Mouse (Mus musculus): ENCODE results near the gene Abraxas2. TPM values are rescaled to one million over a fixed set of nuclear protein-coding genes. Genes with fewer than 3 reads are reported as not detected.

Gene Abraxas2
- total and polyA plus RNA-seq, 3 experiments, result 30.1 to 31.1 TPM; not detected in 1

DNA sequence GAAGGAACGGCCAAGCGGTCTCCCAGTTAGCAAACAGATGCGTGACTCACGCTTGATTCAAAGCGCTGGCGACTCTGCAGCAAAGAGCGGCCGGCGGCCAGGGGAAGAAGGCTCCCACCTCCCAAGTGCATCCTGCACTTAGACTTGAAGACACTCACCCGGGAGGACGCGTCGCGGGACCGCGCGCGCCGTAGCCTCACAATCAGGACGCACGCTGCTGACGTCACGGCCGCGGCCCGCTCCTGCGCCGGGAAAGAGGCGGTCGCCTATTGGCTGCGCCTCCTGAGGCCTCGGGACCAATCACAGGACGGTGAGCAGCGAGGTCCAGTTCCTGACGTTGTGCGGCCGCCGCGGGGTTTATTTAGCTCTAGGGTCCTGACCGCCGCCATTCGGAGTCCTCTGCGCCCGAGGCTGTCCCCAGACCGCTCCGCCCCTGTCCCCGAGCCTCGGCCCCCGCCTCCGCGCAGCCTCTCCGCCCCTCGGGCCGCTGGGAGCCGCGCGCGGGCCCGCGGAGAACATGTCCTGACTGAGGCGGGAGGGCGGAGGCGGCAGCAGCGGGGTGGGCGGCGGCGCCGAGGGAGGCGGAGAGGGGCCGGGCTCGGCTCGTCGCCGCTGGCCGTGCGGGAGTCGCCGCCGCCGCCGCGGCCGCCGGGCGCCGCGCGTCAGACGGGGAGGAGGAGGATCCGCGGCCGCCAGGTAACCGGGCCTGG, 72.0 kb downstream of the Abraxas2 start, which contains the start of gene Zranb1 (continued):
- TF ChIP-seq CTCF (IDR thresholded peaks at IDR 0.05 in 2 of 3, conservative IDR thresholded peaks at IDR 0.05 in 1 of 3; ENCODE audit: control insufficient read depth in 1 of 3, insufficient read depth in 1 of 3, low read depth in 2 of 3, low read length in 3 of 3, poor library complexity in 1 of 3, severe bottlenecking in 1 of 3) (no peak), POLR2AphosphoS2 (IDR thresholded peaks at IDR 0.05; ENCODE audit: low read length) (peak; percentile 82), TBP (IDR thresholded peaks at IDR 0.05; ENCODE audit: low read depth, low read length) (peak; percentile 76), RCOR1 (IDR thresholded peaks at IDR 0.05; ENCODE audit: low read depth, low read length) (no peak)

- DNase-seq (ENCODE audit: low read depth, low spot score), result peak; percentile 84
- Histone ChIP-seq H3K4me1 (ENCODE audit: control insufficient read depth in 1 of 2, insufficient read depth in 2 of 2, low read length in 2 of 2) (peaks cover 6 to 24% of the 10 kb centered on the region in 2 experiments; a peak in 3 of 4 replicates), H3K36me3 (ENCODE audit: control insufficient read depth in 1 of 2, insufficient read depth in 2 of 2, low read length in 2 of 2) (peaks cover 0 to 27% of the 10 kb centered on the region in 2 experiments; a peak in 2 of 4 replicates), H3K27ac (ENCODE audit: control insufficient read depth, low read depth, low read length) (peak overlapping the region; percentile 59), H3K79me2 (ENCODE audit: control insufficient read depth, insufficient read depth, low read length, poor library complexity) (peaks cover 41% of the 10 kb centered on the region), H3K27me3 (ENCODE audit: control insufficient read depth in 1 of 2, insufficient read depth in 2 of 2, low read length in 2 of 2) (no peaks in the 10 kb centered on the region), H3K9ac (ENCODE audit: control insufficient read depth, low read depth, low read length, poor library complexity, severe bottlenecking) (peak overlapping the region; percentile 89), H3K9me3 (replicated peaks; ENCODE audit: insufficient read depth, low read length) (no peaks in the 10 kb centered on the region), H3K4me3 (ENCODE audit: control insufficient read depth in 1 of 2, insufficient read depth in 1 of 2, low read depth in 2 of 2, low read length in 2 of 2) (peak overlapping the region; percentile 88 to 94)
- TF ChIP-seq POLR2A (IDR thresholded peaks at IDR 0.05; ENCODE audit: control insufficient read depth in 1 of 2, insufficient read depth in 1 of 2, low read depth in 1 of 2, low read length in 2 of 2, poor library complexity in 1 of 2), result no peak; a peak in 1 of 4 replicates
- TF ChIP-seq MXI1 (IDR thresholded peaks at IDR 0.05; ENCODE audit: low read depth, low read length), result peak; percentile 31; the same call in 1 of the 2 replicates
- 0 out of 2 replicates have a peak, but pooled peaks have one; percentile 1 for TF ChIP-seq TBP (IDR thresholded peaks at IDR 0.05; ENCODE audit: low read depth, low read length)
- no peak for TF ChIP-seq ZKSCAN1 (IDR thresholded peaks at IDR 0.05; ENCODE audit: low read depth, low read length)
- TF ChIP-seq GATA1 (IDR thresholded peaks at IDR 0.05; ENCODE audit: low read depth, low read length), result no peak
- no peak for TF ChIP-seq BHLHE40 (IDR thresholded peaks at IDR 0.05; ENCODE audit: borderline replicate concordance, low read depth, low read length)
- TF ChIP-seq ZC3H11A (IDR thresholded peaks at IDR 0.05; ENCODE audit: low read depth, low read length), result no peak
- TF ChIP-seq MAFK (IDR thresholded peaks at IDR 0.05; ENCODE audit: borderline replicate concordance, low read depth, low read length), result no peak
- TF ChIP-seq MYB (IDR thresholded peaks at IDR 0.05; ENCODE audit: low read depth, low read length), result peak; percentile 7; the same call in 1 of the 2 replicates
- TF ChIP-seq MAZ (IDR thresholded peaks at IDR 0.05; ENCODE audit: low read depth, low read length), result no peak
- TF ChIP-seq GABPA (IDR thresholded peaks at IDR 0.05; ENCODE audit: low read depth, low read length), result no peak
- no peak for TF ChIP-seq MAX (IDR thresholded peaks at IDR 0.05; ENCODE audit: low read length)
These were observed 72.7 kb downstream of the Abraxas2 start for GRCm38 (mm10) chr7:132931560-132932351.

GRCm38 (mm10) chr7:132933331-132933730, 74.3 kb downstream of the Abraxas2 start:
- TF ChIP-seq UBTF (IDR thresholded peaks at IDR 0.05; ENCODE audit: borderline replicate concordance, insufficient read depth, low read depth, low read length), result no peak
- DNase-seq (ENCODE audit: low read depth, low spot score), result no peak
- Histone ChIP-seq H3K27me3 (ENCODE audit: control insufficient read depth in 1 of 2, insufficient read depth in 2 of 2, low read length in 2 of 2) (no peaks in the 10 kb centered on the region), H3K27ac (ENCODE audit: control insufficient read depth, low read depth, low read length) (no peak overlapping the region), H3K4me1 (ENCODE audit: control insufficient read depth in 1 of 2, insufficient read depth in 2 of 2, low read length in 2 of 2) (peaks cover 6 to 24% of the 10 kb centered on the region in 2 experiments; a peak in 3 of 4 replicates), H3K36me3 (ENCODE audit: control insufficient read depth in 1 of 2, insufficient read depth in 2 of 2, low read length in 2 of 2) (peaks cover 0 to 30% of the 10 kb centered on the region in 2 experiments; a peak in 2 of 4 replicates), H3K79me2 (ENCODE audit: control insufficient read depth, insufficient read depth, low read length, poor library complexity) (peaks cover 50% of the 10 kb centered on the region), H3K9me3 (replicated peaks; ENCODE audit: insufficient read depth, low read length) (no peaks in the 10 kb centered on the region), H3K4me3 (ENCODE audit: control insufficient read depth in 1 of 2, insufficient read depth in 1 of 2, low read depth in 2 of 2, low read length in 2 of 2) (peak overlapping the region in 1 of 2 experiments; percentile 6; a peak in 1 of 4 replicates), H3K9ac (ENCODE audit: control insufficient read depth, low read depth, low read length, poor library complexity, severe bottlenecking) (no peak overlapping the region)

Other genes starting within 250 kb of the Abraxas2 start
- gene Lhpp, start 248.6 kb upstream of the Abraxas2 start, total RNA-seq (2012; rRNA removed), result 30.3 and 31.0 TPM in 2 replicates
- gene Lhpp, start 248.6 kb upstream of the Abraxas2 start, polyA plus RNA-seq (2012; ENCODE audit: insufficient read depth in 1 of 2, insufficient read length in 2 of 2, low read depth in 1 of 2, low replicate concordance in 2 of 2, missing spikeins in 1 of 2), result 10 to 100 TPM in 1 of 2 experiments, not detected in 1; 39.3 TPM
- gene Fam53b, start 45.3 kb upstream of the Abraxas2 start, total RNA-seq (2012; rRNA removed), result 7.3 and 7.9 TPM in 2 replicates
- 10 to 100 TPM in 1 of 2 experiments, not detected in 1; 15.4 TPM for gene Fam53b, start 45.3 kb upstream of the Abraxas2 start, polyA plus RNA-seq (2012; ENCODE audit: insufficient read depth in 1 of 2, insufficient read length in 2 of 2, low read depth in 1 of 2, low replicate concordance in 2 of 2, missing spikeins in 1 of 2)
- gene Eef1akmt2, start 6.6 kb upstream of the Abraxas2 start, total RNA-seq (2012; rRNA removed), result 24.3 and 26.9 TPM in 2 replicates
- 100 to 1,000 TPM in 1 of 2 experiments, 10 to 100 TPM in 1; 27.0 to 330 TPM for gene Eef1akmt2, start 6.6 kb upstream of the Abraxas2 start, polyA plus RNA-seq (2012; ENCODE audit: insufficient read depth in 1 of 2, insufficient read length in 2 of 2, low read depth in 1 of 2, low replicate concordance in 2 of 2, missing spikeins in 1 of 2)
- gene Zranb1, start 71.9 kb downstream of the Abraxas2 start, total RNA-seq (2012; rRNA removed), result 18.0 and 18.5 TPM in 2 replicates
- gene Zranb1, start 71.9 kb downstream of the Abraxas2 start, polyA plus RNA-seq (2012; ENCODE audit: insufficient read depth in 1 of 2, insufficient read length in 2 of 2, low read depth in 1 of 2, low replicate concordance in 2 of 2, missing spikeins in 1 of 2), result 10 to 100 TPM in 1 of 2 experiments, not detected in 1; 17.4 TPM